Mouse (Mus musculus) liver, adult 2 months (tissue): ENCODE measurements around the gene L1td1. TPM values are rescaled to one million over a fixed set of nuclear protein-coding genes. Genes with fewer than 3 reads are reported as not detected.
"Not testable (repeated sequence)": the region's sequence is repeated elsewhere in the genome, so short reads cannot be mapped to it uniquely, and the experiment has no call there.

Experiments used
- DNase-seq: peaks from one replicate; pipeline ENCODE4 v3.0.0-alpha.2; 2011; ENCODE audit warnings: low read depth, low spot score; ENCODE audit errors: extremely low read depth
- H3K27ac ChIP-seq: fragments of 200-500 bp; replicated peaks from 2 replicates; pipeline ENCODE4 v1.5.1; 2012; ENCODE audit warnings: low read depth, mild to moderate bottlenecking, control low read depth, inconsistent platforms, low read length; ENCODE audit not compliant: insufficient read depth
- H3K27me3 ChIP-seq: fragments of 200-500 bp; 2 replicates; pipeline ENCODE4 v1.6.1; 2012; ENCODE audit warnings: mild to moderate bottlenecking, moderate library complexity, low read length, inconsistent platforms; ENCODE audit not compliant: control insufficient read depth, insufficient read depth
- H3K36me3 ChIP-seq: fragments of 200-500 bp; 2 replicates; pipeline ENCODE4 v1.6.1; 2012; ENCODE audit warnings: low read length, inconsistent platforms; ENCODE audit not compliant: control insufficient read depth, insufficient read depth
- H3K4me1 ChIP-seq: fragments of 200-500 bp; 2 replicates; pipeline ENCODE4 v1.6.1; 2011; ENCODE audit warnings: low read length; ENCODE audit not compliant: control insufficient read depth, insufficient read depth
- H3K4me3 ChIP-seq: fragments of 200-500 bp; 2 replicates; pipeline ENCODE4 v1.5.1; 2011; ENCODE audit warnings: low read depth, mild to moderate bottlenecking, control low read depth, low read length, moderate library complexity; ENCODE audit not compliant: insufficient read depth
- H3K79me2 ChIP-seq: fragments of 200-500 bp; 2 replicates; pipeline ENCODE4 v1.6.1; 2012; ENCODE audit warnings: inconsistent platforms, mild to moderate bottlenecking, low read length, moderate library complexity; ENCODE audit not compliant: control insufficient read depth, insufficient read depth
- H3K9ac ChIP-seq: fragments of 200-500 bp; 2 replicates; pipeline ENCODE4 v1.6.1; 2012; ENCODE audit warnings: low read depth, mild to moderate bottlenecking, control low read depth, inconsistent platforms, low read length
- CTCF ChIP-seq: fragments of 200-500 bp; IDR thresholded peaks from 2 replicates; pipeline ENCODE4 v1.5.1; 2011; ENCODE audit warnings: low read depth, low read length, control low read depth
- POLR2A ChIP-seq: fragments of 200-500 bp; IDR thresholded peaks from 2 replicates; pipeline ENCODE4 v1.6.1; 2011; ENCODE audit warnings: low read length, control low read depth; ENCODE audit not compliant: insufficient read depth; ENCODE audit errors: extremely low read depth
- WGBS: fragments of 180-500 bp; shearing (Covaris S2); methylation state at CpG from one replicate; pipeline ENCODE4 v1.1.7; 2018; 5-methylcytosine and 5-hydroxymethylcytosine counted together
- polyA plus RNA-seq: library from polyadenylated mRNA; depleted of rRNA; stranded (reverse); fragments of >200 nt; gene quantifications from 2 replicates; pipeline ENCODE4 v1.2.3, GENCODE M21; 2012
- total RNA-seq: library from RNA; depleted of rRNA; stranded (reverse); fragments of >200 nt; gene quantifications from 2 replicates; pipeline ENCODE4 v1.2.3, GENCODE M21; 2014

The L1td1 gene
- total and polyA plus RNA-seq, 2 experiments: not detected

GRCm38 (mm10) chr4:98717735-98718546 lies 8.6 kb upstream of the L1td1 start:
- Histone ChIP-seq H3K27ac (no peak overlapping the region), H3K27me3 (no peaks in the 10 kb centered on the region), H3K9ac (no peak overlapping the region), H3K4me3 (no peak overlapping the region), H3K4me1 (no peaks in the 10 kb centered on the region), H3K79me2 (no peaks in the 10 kb centered on the region), H3K36me3 (no peaks in the 10 kb centered on the region)
- no peak for DNase-seq
- 91% methylated on average over 17 of the region's 17 CpGs for WGBS
- TF ChIP-seq CTCF (no peak), POLR2A (no peak)

DNA sequence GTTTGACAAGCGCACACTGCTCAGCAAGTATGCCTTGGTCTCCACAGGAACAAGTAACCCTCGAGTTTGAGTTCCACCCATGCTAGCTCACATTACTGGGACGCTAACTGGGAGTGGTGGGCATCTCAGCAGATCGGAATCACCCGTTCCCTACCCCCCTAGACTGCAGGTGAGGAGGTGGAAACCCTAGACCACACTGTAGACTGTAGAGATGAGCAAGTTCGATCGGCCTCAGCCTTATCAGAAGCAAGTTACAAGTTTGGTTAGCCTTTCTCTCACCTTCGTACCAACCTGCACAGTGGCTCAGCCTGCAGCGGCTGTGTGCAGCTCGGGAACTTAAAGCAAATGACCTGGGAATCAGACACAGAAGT lies 8.0 kb upstream of the L1td1 start:
- H3K36me3 ChIP-seq: no peaks in the 10 kb centered on the region
- H3K4me3 ChIP-seq: no peak overlapping the region
- no peak overlapping the region for H3K27ac ChIP-seq
- no peaks in the 10 kb centered on the region for H3K79me2 ChIP-seq
- H3K4me1 ChIP-seq: no peaks in the 10 kb centered on the region
- TF ChIP-seq POLR2A (no peak), CTCF (no peak)
- H3K9ac ChIP-seq: no peak overlapping the region
- DNase-seq: no peak
- 86% methylated on average over 10 of the region's 10 CpGs for WGBS
- H3K27me3 ChIP-seq: no peaks in the 10 kb centered on the region

DNA sequence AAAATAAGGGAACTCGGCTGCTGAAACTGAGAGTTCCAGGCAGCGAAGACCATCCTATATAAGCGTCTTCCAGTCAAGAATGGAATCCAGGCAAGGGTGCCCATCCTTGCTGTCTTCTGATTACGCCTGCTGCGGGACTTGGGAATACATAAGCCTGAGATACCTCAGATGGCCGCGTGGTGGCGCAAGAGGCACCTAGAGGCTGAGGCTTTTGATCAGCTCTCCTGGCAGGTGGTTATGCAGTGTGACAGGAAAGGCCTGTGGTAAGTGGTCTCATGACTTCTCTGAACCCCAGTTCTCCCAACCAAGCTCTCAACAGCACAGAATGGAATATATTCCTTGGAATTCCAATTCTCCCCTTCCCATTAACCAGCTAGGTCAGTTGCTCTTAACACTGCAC lies 4.1 kb upstream of the L1td1 start:
- H3K36me3 ChIP-seq: no peaks in the 10 kb centered on the region
- H3K79me2 ChIP-seq: no peaks in the 10 kb centered on the region
- no peaks in the 10 kb centered on the region for H3K4me1 ChIP-seq
- DNase-seq: peak; percentile 36
- peak; percentile 92 for TF ChIP-seq CTCF
- no peak for TF ChIP-seq POLR2A
- H3K9ac ChIP-seq: no peak overlapping the region
- H3K4me3 ChIP-seq: no peak overlapping the region
- H3K27ac ChIP-seq: no peak overlapping the region
- no peaks in the 10 kb centered on the region for H3K27me3 ChIP-seq
- WGBS: 16% methylated on average over 8 of the region's 8 CpGs

- H3K4me1 ChIP-seq, H3K27ac ChIP-seq, H3K9ac ChIP-seq, H3K36me3 ChIP-seq, H3K4me3 ChIP-seq, H3K27me3 ChIP-seq, DNase-seq, H3K79me2 ChIP-seq: not testable (repeated sequence)
- 88% methylated on average over 1 of the region's 1 CpGs for WGBS
Measured at GRCm38 (mm10) chr4:98724682-98725081, 1.9 kb upstream of the L1td1 start.

GRCm38 (mm10) chr4:98725439-98725838 lies 1.1 kb upstream of the L1td1 start:
- no peaks in the 10 kb centered on the region for H3K4me1 ChIP-seq
- H3K4me3 ChIP-seq: no peak overlapping the region
- no peak for TF ChIP-seq CTCF
- no peak for TF ChIP-seq POLR2A
- 51% methylated on average over 4 of the region's 4 CpGs for WGBS
- no peak overlapping the region for H3K27ac ChIP-seq
- H3K36me3 ChIP-seq: no peaks in the 10 kb centered on the region
- DNase-seq: no peak
- H3K9ac ChIP-seq: no peak overlapping the region
- H3K27me3 ChIP-seq: no peaks in the 10 kb centered on the region; the same call in 1 of the 2 replicates
- H3K79me2 ChIP-seq: no peaks in the 10 kb centered on the region

DNA sequence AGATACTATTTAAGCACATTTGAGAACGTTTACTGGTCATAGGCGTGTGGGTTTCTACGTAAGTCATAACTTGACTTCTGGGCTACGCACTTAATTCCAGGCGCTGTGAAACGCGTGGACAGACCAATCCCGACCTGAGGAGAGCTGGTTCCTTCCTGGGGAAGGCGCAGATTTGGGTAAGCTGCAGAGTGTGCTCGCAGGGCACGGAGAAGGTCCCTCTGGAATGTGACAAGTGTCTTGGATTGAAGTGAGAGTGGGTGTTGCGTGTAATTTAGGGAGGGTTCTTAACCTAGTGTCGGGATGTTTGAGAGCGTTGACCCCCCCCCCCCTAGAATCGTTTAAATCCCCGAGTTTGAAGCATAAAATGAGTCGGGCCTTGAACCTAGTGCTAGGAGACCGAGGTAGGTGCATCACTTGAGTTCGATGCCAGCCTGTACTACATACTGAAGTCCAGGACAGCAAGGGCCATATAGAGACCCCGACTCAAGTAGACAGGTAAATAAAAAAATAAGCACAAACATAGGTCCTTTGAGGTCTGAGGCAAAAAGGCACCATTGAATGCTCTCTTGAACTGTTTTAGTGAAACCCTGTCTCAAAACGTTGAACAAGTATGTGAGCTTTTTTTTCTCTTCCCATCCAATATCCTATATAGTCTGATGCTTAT lies 893 bp downstream of the L1td1 start:
- Histone ChIP-seq H3K4me1 (no peaks in the 10 kb centered on the region), H3K27ac (no peak overlapping the region), H3K36me3 (no peaks in the 10 kb centered on the region), H3K9ac (no peak overlapping the region), H3K27me3 (no peaks in the 10 kb centered on the region; the same call in 1 of the 2 replicates), H3K4me3 (no peak overlapping the region), H3K79me2 (no peaks in the 10 kb centered on the region)
- no peak for TF ChIP-seq CTCF
- no peak for TF ChIP-seq POLR2A
- WGBS: 12% methylated on average over 21 of the region's 21 CpGs
- DNase-seq: no peak
